Mouse (Mus musculus) spleen, postnatal 36 days (tissue): ENCODE measurements around the gene Arhgap45.

ENCODE experiments used
- DNase-seq, 2 experiments: peaks; one replicate each; pipeline ENCODE4 v3.0.0; 2022; ENCODE audit warnings: low spot score in 2 of 2, mixed read lengths in 1 of 2

Gene Arhgap45

DNA sequence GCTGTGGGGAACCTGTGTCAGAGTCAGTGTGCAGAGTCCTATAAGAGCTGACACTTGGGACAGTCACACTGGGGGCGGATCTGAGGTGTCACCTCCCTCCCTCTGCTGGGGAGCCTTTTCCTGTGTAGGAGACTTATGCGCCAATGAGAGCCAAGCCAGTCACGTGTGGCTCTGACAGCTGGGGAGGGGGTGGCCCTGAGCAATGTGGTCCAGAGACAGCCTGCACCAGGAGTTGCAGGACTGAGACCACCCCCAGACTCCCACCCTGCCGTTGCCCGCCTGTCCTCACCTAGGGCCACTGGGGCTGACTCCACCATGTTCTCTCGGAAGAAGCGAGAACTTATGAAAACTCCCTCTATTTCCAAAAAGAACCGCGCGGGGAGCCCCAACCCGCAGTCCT is at the start of gene Arhgap45:
TSS of gene Arhgap45 (plus strand) at position 143 of the 400 bp plus-strand sequence.
- peak; percentile 94 for DNase-seq

DNA sequence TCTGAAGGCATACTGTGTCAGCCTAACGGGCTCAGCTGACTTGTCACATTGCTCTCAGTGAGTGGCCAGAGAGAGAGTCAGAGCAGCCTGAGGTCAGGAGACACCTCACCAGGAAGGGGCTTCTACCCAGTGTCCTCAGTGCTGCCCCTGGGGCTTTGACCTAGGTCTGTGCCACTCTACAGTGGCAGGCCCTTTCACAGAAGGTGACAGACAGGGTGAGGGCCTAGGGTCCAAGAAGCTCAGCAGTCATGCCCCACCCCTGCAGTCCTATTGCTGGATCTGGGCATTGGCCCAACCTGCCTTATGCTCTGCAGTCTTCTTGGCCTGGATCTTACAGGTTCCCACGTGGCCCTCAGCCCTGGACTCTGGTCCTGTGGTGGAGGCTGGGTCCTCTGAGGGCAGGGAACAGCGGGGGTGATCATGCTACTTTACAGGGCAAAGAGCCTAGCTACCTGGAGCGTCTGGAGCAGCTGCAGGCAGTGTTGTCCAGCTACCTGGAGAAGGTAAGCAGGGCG is 49.5 kb upstream of the Arhgap45 start:
- no peak for DNase-seq

DNA sequence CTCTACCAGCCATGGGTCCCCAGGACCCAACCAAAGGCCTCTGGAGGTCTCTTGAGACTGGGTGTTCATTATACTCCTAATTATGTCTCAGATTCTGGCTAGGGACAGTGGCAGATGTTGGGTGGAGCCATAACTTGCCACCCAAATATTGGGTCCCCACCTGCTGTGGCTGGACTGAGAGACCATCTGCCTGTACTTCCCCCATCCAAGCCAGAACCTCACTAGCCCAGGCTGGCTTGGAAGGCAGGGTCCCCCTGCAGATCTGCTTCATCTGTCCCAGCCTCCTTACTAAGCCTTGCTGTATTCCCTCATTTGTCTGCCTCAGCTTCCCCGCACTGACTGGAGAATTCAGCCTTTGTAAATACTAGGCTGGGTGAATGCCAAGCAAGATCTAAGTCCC is 48.3 kb upstream of the Arhgap45 start:
- DNase-seq, result no peak

DNA sequence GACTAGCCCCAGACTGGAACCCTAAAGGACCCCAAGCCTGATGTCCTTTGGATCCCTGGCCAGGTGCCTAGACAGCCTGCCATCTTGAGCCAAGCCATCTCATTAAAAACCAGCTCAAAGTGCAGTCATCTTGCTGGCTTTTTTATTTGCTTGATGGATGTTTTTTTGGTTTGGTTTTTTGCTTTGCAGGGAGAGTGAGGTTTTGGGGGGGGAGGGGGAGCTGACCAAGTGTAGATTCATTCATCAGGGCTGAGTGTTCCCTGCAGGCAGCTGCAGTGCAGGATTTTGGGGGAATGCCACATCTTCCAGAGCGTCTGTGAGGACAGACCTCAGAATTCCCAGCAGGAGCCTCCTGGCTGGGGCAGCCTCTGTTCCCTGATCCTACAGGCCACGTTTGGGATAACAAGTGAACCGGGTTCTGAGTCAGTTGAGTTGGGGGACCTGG is 47.3 kb upstream of the Arhgap45 start:
- no peak for DNase-seq

DNA sequence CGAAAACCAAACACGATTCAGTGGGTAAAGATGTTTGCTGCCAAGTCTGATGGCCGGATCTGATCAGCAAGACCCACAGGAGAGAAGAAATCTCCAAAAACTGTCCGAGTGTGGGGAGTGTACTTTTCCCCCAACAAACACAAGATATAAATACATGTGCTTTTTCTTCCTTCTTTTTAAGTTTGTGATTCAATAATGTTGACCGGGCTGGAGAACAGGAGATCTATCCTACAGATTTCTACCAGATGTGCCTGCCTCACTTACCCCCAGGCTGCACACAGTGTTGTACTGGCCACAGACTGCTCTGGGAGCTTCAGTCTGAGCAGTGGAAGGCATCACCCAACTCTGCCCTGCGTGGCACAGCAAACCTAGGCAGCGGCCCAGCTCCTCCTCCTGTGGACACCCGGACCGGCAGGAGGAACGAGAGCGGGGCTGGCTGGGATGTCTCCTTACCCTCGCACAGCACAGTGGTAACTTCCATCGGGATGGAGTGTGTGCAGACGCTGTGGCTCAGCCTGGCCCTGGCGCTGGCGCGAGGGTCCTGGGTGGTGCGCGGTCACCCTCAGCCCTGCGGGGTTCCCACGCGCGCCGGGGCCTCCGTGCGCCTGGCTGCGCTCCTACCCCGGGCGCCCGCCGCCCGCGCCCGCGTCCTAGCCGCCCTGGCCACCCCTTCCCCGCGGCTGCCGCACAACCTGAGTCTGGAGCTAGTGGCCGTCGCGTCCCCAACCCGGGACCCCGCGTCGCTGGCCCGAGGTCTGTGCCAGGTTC is 45.9 kb upstream of the Arhgap45 start, which contains the start of gene Grin3b:
TSS of gene Grin3b (plus strand) at position 301 of the 768 bp plus-strand sequence.
- DNase-seq, result no peak

DNA sequence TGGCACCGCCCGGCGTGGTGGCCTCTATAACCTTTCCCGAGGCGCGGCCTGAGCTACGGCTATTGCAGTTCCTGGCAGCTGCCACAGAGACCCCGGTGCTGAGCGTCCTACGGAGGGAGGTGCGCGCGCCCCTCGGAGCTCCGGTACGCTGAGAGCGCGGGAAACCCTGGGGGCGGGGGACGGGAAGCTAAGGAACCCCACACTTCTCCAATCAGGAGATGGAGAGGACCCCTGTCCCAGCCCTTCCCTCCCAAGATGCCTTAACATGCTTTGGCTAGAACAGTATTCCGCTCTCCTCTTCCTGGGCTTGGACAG is 45.3 kb upstream of the Arhgap45 start:
- no peak for DNase-seq

DNA sequence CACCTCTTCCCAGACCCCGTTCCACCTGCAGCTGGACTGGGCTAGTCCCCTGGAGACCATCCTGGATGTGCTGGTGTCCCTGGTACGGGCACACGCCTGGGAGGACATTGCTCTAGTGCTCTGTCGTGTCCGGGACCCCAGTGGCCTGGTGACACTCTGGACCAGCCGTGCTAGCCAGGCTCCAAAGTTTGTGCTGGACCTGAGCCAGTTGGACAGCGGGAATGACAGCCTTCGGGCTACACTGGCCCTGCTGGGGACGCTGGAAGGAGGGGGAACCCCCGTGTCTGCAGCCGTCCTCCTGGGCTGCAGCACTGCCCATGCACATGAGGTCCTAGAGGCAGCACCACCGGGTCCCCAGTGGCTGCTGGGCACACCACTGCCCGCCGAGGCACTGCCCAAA is 43.6 kb upstream of the Arhgap45 start:
- no peak for DNase-seq

DNA sequence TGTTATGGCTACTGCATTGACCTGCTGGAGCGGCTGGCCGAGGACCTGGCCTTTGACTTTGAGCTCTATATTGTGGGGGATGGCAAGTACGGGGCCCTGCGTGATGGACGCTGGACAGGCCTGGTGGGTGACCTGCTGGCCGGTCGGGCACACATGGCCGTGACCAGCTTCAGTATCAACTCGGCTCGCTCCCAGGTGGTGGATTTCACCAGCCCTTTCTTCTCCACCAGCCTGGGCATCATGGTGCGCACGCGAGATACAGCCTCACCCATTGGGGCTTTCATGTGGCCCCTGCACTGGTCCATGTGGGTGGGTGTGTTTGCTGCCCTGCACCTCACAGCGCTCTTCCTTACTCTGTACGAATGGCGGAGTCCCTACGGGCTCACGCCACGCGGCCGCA is 42.4 kb upstream of the Arhgap45 start:
- no peak for DNase-seq

DNA sequence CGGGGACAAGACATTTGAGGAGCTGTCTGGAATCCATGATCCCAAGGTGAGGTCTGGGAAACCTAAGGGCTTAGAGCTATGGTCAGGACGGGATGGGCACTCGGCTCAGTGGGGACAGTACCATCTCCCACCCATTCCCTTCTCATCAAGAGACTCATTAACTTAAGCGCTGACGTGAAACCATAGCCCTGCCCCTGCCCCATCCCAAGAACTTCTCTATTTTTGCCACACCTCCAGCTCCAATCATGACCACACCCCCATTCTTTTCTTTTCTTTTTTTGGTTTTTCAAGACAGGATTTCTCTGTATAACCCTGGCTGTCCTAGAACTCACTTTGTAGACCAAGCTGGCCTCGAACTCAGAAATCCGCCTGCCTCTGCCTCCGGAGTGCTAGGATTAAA is 41.8 kb upstream of the Arhgap45 start:
- DNase-seq, result no peak

DNA sequence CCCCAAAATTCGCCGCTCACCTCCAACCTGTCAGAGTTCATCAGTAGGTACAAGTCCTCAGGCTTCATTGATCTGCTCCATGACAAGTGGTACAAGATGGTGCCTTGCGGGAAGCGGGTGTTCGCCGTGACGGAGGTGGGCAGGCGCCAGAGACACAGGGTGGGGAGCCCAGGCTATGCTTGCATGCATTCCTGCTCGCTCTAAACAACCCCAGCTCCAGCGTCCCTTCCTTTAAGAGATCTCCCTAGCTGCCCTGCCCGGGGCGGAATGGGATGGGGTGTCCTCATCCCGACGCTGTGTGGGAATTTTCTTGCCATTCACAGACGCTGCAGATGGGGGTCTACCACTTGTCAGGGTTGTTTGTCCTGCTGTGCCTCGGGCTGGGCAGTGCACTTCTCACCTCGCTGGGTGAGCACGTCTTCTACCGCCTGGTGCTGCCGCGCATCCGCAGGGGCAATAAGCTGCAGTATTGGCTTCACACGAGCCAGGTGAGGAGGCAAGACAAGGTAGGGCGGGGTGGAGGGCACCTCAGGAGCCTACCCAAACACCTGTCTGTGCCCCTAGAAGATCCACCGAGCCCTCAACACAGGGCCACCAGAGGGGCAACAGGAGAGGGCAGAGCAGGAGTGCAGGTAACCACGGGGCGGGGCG is 40.3 kb upstream of the Arhgap45 start:
- DNase-seq, result no peak

DNA sequence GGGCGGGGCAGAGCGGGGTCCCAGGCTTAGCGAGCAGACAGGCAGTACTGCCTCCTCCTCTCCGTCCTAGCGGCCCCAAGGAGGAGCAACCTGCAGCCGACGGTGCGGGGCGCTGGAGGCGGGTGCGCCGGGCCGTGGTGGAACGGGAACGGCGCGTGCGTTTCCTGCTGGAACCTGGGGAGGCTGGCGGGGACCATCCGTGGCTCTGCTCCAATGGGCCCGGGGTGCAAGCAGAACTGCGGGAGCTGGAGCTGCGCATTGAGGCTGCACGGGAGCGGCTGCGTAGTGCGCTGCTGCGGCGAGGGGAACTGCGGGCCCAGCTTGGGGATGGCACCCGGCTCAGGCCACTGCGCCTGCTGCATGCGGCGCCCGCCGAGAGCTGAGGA is 39.7 kb upstream of the Arhgap45 start:
- no peak for DNase-seq

DNA sequence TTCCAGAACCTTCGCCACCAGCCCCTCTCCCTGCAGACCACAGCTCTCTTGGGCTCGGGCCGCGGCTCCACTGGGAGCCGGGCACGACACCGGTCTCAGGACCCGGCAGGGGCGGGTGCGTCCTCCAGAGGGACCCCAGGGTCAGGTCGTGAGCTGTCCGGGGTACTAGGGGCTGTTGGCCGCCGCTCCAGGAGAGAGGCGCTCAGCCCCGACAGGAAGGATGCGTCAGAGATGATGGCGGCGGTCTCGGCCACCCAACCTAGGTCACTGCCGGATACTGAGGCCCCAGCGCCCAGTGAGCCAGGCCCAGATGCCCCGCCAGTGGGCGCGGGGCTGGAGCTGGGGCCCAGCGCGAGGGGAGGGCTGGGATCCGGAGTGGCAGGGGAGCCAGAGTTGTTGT is 39.1 kb upstream of the Arhgap45 start:
- no peak for DNase-seq

DNA sequence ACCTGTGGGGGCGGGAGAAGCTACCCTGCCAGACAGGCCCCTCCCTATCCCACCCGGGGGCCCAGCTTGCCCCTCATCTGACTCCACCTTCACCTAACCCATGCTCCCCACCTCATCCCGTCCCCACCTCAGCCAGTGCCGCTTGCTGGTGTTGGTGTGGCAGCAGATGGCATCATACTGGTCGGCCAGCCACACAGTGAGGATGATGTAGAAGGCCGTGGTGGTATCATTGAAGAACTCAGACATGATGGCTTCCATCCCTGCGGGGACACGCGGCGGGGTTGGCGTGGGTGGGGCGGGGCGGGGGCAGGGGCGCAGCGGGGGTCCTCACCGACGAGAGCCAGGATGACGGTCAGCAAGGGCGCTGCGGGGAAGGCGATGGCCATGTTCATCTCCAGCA is 38.4 kb upstream of the Arhgap45 start:
- DNase-seq, result no peak

DNA sequence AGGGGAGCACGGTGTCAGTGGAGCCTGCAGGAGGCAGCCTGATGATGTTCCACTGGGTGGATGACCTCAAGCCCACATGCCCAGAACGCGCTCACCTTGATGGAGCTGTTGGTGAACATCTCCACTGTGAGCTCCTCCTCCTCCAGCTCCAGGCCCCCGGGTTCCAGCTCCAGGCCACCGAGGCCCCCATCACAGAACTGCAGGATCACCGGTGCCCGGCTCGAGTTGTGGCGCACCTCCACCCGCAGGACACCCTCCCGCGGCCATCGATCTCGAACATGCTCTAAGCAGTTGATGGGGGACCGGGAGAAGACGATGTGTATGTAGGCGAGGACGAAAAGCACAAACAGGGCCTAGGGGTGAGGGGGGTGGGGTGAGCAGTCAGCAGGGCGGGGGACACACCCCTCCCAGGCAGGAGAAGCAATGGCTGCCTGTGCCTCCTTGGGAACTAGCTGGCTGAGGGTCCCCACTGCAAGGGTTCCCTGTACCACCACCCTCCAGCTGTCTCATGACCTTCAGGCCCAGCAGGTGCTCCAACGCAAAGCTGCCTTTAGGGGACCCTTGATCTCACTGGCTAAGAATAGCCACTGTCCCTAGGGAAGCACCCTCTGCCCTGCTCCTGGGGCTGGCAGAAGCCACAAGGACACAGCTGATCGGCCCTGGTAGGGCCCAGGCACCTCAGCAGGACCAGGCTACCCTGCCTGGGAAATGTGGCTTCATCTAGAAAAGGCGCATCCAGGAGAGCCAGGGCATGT is 36.9 kb upstream of the Arhgap45 start:
- no peak for DNase-seq

DNA sequence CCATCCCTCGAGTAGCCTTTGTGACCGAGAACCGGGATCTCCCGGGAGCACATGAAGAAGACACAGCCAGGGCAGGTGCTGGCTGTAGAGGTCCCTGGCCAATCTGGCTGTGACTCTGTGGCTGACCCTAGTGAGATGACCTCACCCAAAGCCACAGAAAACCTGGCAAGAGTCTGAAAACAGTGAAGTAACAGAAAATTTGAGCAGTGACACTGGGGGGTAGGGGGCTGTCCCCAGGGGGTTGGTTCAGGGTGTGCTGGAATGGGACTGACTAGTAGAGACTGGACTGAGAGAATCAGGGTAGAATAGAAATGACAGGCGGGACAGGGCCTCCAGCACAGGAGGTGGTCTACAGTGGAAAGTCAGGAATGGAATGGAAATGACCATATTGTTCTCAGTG is 33.2 kb upstream of the Arhgap45 start:
- no peak for DNase-seq

DNA sequence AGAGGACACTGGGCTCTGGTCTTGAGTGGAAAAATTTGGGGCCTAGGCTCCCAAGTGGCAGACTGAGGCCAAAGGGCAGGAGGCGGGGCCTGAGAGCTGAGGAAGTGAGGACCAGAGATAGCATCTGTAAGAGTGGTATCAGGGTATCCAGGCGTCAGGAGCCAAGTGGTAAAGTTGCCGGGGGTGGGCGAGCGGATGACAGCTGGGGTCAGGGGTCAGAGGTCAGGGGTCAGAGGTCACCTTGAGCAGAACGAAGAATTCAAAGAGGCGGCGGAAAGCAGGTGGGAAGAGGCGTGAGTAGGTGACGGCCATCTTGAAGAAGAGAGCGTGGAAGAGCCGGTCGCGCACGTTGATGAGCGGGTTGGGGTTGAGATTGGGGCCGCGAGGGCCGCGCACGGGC is 32.8 kb upstream of the Arhgap45 start:
- DNase-seq, result peak; percentile 62 to 75

DNA sequence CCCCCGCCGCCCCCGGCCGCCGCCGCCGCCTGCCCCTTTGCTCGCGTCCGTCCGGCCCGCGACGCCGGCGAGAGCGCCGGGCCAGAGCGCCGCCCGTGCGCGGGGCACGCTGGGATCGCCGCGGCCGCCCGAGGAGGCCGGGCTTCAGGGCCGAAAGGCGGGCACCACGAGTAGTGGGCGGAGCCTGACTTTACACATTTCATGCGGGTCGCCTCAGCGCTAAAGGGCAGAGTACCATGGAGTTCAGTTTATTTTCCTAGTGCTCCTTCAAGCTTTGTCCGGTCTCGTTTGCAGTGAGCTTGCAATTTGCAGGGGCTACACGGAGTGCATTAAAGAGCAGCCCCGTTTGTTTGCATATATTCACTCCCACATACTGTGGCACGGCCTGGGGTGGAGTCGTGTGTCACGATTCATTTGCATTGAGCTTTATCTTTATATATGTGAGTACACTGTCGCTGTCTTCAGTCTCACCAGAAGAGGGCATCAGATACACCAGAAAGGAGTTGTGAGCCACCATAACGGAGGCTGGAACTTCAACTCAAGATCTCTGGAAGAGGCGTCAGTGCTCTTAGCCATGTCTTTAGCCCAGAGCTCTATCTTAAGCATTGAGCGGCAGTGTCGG is 32.1 kb upstream of the Arhgap45 start, which contains the start of gene Tmem259:
TSS of gene Tmem259 (minus strand) at position 136 of the 622 bp plus-strand sequence.
- DNase-seq, result peak; percentile 87 to 91

DNA sequence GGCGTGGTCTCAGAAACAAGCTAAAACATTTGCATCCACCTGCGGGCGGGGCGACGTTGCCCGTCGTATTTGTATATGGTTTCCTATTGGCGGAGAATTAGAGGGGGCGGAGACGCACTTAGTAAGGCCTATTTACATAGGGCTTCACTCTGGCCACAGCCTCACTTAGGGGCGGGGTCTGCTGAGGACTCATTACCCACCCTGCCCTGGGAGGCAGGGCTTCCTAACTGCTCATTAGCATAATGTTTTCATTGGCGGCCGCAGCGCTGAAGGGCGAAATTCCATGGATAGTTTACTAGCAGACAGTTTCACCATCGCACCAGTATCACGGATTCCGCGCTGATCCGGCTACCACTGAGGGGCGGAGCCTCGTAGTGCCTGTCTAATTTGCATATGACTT is 31.6 kb upstream of the Arhgap45 start:
- DNase-seq, result peak; percentile 98 to 99

DNA sequence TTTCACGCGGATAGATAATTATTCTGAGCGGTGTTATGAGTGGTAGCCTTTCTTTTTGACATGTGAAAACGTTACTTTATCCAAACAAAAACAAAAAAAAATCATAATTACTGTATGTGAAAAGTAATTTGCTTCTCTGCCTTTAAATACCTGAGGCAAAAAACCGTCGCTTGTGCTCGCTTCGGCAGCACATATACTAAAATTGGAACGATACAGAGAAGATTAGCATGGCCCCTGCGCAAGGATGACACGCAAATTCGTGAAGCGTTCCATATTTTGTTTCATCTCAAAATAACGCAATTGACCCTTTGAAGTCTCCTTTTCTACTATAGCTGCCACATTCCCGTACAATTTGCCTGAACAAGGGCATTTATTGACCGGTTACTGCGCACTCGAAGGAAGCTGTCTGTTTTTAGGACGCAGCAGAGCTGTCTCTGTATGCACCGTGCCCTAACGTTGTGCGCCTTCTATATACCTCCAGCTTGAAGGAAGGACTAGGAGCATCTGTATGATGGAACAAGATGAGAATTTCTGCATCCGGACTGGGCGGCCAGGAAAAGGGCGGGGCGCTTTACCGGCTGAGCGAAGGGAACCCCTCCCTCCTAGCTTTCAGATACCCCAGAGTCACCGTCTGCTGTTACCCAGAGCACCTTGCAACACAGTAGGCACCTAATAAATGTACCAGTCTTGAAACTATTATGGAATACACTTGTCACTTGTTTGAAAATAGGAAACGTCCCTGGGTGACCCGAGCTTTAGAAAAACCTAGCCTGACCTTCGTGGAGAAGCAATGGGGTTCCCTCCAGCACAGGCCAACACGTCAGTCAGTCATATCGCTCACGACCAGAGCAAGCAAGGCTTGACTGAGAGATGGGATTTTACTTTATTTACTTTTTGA is 30.9 kb upstream of the Arhgap45 start:
- peak; percentile 88 to 90 for DNase-seq

DNA sequence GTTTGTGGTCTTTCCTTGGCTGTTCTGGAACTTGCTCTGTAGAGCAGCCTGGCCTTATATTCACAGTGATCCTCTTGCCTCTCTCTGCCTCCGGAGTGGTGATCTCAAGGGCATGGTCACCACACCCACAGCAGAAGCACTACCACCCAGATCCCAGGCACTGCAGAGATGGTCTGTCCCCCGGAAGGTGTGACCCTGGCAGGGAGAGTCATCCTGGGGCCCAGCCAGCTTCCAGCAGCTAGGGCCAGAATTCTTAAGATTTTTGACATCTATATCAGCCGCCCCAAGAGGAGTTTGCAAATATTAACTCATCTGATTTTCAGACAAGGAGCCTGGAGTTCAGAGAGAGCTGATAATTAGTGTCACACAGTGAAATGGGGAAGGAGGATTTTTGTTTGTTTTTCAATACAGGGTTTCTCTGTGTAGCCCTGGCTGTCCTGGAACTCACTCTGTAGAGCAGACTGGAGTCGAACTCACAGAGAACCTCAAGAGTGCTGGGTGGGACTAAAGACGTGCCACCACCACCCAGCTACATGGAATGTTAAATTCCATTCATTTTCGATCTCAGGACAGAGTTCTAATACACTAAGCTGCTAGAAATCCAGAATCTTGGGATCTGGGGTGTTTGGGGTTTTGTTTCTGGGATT is 30.1 kb upstream of the Arhgap45 start:
- DNase-seq, result peak in 1 of 2 experiments; percentile 53
